Mouse (Mus musculus) kidney, embryonic 16.5 days (tissue): ENCODE data around the gene Arl8b. TPM values are rescaled to one million over a fixed set of nuclear protein-coding genes. Genes with fewer than 3 reads are reported as not detected.
A peak's percentile ranks its signal among the peaks of the same experiment; 100 is the strongest.

ENCODE experiments used
- ATAC-seq: fragments of 200-750 bp; cut with Nextera tagmentation; 2 replicates; pipeline ENCODE4 v1.8.0; 2017; ENCODE audit warnings: moderate TSS enrichment; ENCODE audit not compliant: low FRiP score, low TSS enrichment
- H3K27ac ChIP-seq: fragments of 300-500 bp; sonication (generic); 2 replicates; pipeline ENCODE4 v1.5.1; 2014; ENCODE audit warnings: low read length
- H3K27me3 ChIP-seq: fragments of 300-500 bp; sonication (generic); 2 replicates; pipeline ENCODE4 v1.6.1; 2014; ENCODE audit warnings: low read length, control low read depth, mixed read lengths; ENCODE audit not compliant: insufficient read depth
- H3K36me3 ChIP-seq: fragments of 300-500 bp; sonication (generic); 2 replicates; pipeline ENCODE4 v1.6.1; 2014; ENCODE audit warnings: low read length, control low read depth, mixed read lengths; ENCODE audit not compliant: insufficient read depth
- H3K4me1 ChIP-seq: fragments of 300-500 bp; sonication (generic); 2 replicates; pipeline ENCODE4 v1.6.1; 2014; ENCODE audit warnings: low read length, control low read depth, mixed read lengths; ENCODE audit not compliant: insufficient read depth
- H3K4me2 ChIP-seq: fragments of 300-500 bp; sonication (generic); replicated peaks from 2 replicates; pipeline ENCODE4 v1.6.1; 2014; ENCODE audit warnings: low read depth, low read length
- H3K4me3 ChIP-seq: fragments of 300-500 bp; sonication (generic); 2 replicates; pipeline ENCODE4 v1.5.1; 2014; ENCODE audit warnings: mild to moderate bottlenecking, low read length
- H3K9ac ChIP-seq: fragments of 300-500 bp; sonication (generic); replicated peaks from 2 replicates; pipeline ENCODE4 v1.6.1; 2014; ENCODE audit warnings: low read length
- H3K9me3 ChIP-seq: fragments of 300-500 bp; sonication (generic); 2 replicates; pipeline ENCODE4 v1.6.1; 2016; ENCODE audit warnings: low read length, control low read depth
- WGBS: fragments of 180-500 bp; shearing (Covaris S2); extraction: QIAGEN DNeasy Blood & Tissue Kit; methylation state at CpG from one replicate; pipeline ENCODE4 v1.1.7; 2014; 5-methylcytosine and 5-hydroxymethylcytosine counted together
- polyA plus RNA-seq: library from polyadenylated mRNA; unstranded; fragments of >200 nt; fragmentation: Nextera tagmentation; extraction: Ambion mirVana; gene quantifications from 2 replicates; pipeline ENCODE4 v1.2.1, GENCODE M21; 2015

Gene Arl8b
- polyA plus RNA-seq, 1 experiment from 2014 or later, result 79.1 TPM

DNA sequence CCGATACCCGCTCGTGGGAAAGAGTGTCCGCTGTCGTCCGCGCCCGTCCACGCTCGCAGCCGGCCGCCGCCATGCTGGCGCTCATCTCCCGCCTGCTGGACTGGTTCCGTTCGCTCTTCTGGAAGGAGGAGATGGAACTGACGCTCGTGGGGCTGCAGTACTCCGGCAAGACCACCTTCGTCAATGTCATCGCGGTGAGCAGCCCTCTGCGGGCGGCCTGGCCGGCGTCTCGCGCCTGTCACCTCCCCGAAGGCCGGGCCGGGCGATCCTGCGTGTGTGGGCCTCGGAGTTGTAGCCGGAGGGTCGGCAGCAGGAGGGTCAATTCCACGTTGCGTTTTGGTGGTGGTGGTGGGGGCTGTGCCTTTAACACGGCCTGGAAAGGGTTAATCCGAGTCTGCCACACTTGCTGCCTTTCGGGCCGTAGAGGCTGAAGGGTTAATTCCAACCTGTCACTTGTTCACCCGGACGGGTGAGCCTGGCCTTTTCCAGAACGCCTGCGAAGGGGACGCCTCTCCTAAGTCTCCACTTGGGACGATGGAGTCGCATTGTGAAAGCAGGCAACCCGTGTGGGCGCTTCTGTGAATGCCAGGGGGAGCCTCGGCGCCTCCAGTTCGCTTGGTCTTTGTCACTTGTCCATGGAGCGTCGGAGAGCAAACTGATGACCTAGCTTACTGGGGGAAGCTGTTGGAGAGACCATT is 434 bp downstream of the Arl8b start:
- Histone ChIP-seq H3K4me2 (peak overlapping the region; percentile 94), H3K27ac (peak overlapping the region; percentile 76), H3K4me3 (peak overlapping the region; percentile 98), H3K27me3 (no peaks in the 10 kb centered on the region), H3K36me3 (no peaks in the 10 kb centered on the region), H3K9me3 (no peaks in the 10 kb centered on the region), H3K4me1 (peaks cover 17% of the 10 kb centered on the region), H3K9ac (peak overlapping the region; percentile 95)
- WGBS, result under 1% methylated on average over 57 of the region's 57 CpGs
- peak; percentile 64 for ATAC-seq

DNA sequence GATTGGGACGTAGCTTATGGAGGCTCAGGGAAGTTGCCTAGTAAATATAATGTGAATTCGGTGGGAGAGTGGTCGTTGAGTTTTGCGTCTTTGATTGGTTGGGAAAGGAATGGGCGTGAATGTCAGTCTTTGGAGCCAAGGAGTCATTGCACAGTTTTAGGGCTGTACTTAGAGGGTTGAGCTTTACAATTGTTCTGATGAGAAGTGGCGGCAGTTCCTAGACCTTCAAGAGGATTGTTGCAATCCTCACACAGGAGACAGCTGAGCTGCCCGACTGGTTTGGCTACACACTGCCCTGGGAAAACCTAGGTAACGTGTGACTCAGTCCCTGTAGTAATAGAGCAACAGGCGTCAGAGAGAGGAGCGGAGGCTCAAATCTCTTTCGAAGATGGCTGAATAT is 1.2 kb downstream of the Arl8b start:
- Histone ChIP-seq H3K9ac (peak overlapping the region; percentile 95), H3K27me3 (no peaks in the 10 kb centered on the region), H3K4me2 (peak overlapping the region; percentile 94), H3K36me3 (no peaks in the 10 kb centered on the region), H3K9me3 (no peaks in the 10 kb centered on the region), H3K27ac (peak overlapping the region; percentile 76; the same call in 1 of the 2 replicates), H3K4me3 (peak overlapping the region; percentile 98), H3K4me1 (peaks cover 17% of the 10 kb centered on the region)
- ATAC-seq, result no peak
- 16% methylated on average over 11 of the region's 11 CpGs for WGBS

DNA sequence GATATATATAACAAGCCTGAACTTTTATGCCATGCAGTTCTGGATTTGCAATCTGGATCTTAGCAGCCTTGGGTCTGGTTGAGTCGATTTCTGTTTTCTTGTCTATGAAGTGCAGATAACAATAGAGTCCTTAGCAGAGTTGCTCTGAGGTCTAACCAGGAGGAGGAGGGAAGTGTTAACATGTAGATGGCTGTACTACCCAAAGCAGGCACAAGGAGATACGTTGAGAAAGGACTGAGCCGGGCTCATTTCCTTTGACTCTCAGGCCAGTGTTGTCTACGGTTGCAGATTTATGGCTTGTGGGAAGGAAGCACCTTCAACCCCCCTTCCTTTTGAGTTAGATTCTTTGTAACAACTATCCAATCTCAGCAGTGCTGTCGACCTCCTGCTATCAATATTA is 1.9 kb downstream of the Arl8b start:
- peak; percentile 49 for ATAC-seq
- 16% methylated on average over 5 of the region's 5 CpGs for WGBS
- no peaks in the 10 kb centered on the region for H3K27me3 ChIP-seq
- no peak overlapping the region for H3K27ac ChIP-seq
- peaks cover 17% of the 10 kb centered on the region for H3K4me1 ChIP-seq
- H3K4me2 ChIP-seq, result peak overlapping the region; percentile 94
- no peaks in the 10 kb centered on the region for H3K36me3 ChIP-seq
- peak overlapping the region; percentile 95 for H3K9ac ChIP-seq
- peak overlapping the region; percentile 98 for H3K4me3 ChIP-seq
- no peaks in the 10 kb centered on the region for H3K9me3 ChIP-seq

DNA sequence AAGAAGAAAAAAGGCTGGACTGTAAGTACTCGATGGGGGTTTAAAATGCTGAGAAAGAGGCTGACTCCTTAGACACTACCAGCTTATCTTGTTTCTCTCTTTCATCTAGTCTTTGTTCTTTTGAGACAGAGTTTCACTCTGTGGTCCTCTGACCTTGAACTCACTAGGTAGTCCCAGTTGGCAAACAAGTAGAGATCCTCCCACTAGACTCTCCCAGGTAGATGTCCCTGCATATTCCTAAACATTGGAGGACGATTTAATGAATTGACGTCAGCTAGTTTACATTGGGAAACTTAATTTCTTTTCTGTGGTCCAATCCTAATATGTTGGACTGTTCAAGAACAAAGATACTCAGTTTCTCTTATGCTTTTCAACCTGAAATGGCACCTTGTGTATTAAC is 2.7 kb downstream of the Arl8b start:
- no peak for ATAC-seq
- Histone ChIP-seq H3K27me3 (no peaks in the 10 kb centered on the region), H3K9me3 (no peaks in the 10 kb centered on the region), H3K4me1 (peaks cover 17% of the 10 kb centered on the region), H3K9ac (no peak overlapping the region), H3K4me3 (no peak overlapping the region), H3K36me3 (no peaks in the 10 kb centered on the region), H3K4me2 (no peak overlapping the region), H3K27ac (no peak overlapping the region)
- WGBS, result 68% methylated on average over 3 of the region's 3 CpGs

DNA sequence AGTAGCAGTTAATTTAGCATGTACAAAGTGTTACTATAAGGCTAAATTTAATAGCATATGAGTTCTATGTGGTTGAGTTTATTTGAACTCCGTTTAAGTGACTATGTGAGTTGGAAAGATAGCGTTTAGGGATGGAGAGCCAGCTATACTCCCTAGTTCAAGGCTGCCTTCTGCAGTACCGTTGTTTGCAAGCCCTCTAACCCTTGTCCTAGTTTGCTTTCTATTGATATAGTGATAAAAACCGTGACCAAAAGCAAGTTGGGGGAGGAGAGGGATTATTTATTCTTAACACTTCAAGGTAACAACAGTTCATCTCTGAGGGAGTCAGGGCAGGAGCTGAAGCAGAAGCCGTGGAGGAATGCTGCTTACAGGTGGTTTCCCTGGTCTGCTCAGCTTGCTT is 8.6 kb downstream of the Arl8b start:
- no peak for ATAC-seq
- Histone ChIP-seq H3K27ac (no peak overlapping the region), H3K9me3 (no peaks in the 10 kb centered on the region), H3K27me3 (no peaks in the 10 kb centered on the region), H3K36me3 (no peaks in the 10 kb centered on the region), H3K4me2 (no peak overlapping the region), H3K4me1 (no peaks in the 10 kb centered on the region), H3K9ac (no peak overlapping the region), H3K4me3 (no peak overlapping the region)
- 50% methylated on average over 5 of the region's 5 CpGs for WGBS

DNA sequence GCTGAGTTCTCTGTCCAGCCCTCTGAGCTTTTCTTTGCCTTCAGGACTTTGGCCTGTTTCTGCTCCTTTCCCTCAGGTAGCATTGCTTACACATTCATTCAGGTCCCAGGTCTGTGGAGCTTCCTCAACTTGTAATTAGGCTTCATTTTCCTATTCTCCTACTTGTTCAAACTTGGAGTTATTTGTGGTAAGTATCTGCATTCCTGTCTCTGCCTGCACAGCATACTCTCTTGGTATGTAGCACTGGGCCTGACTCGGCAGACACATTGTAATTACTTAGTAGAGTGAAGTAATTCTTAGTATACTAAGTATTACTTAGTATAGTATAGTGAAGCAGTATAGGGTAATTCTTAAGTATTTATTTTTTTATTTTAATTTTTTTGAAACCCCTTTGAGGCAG is 13.0 kb downstream of the Arl8b start:
- Histone ChIP-seq H3K9ac (no peak overlapping the region), H3K4me3 (no peak overlapping the region), H3K9me3 (no peaks in the 10 kb centered on the region), H3K27me3 (no peaks in the 10 kb centered on the region), H3K27ac (no peak overlapping the region), H3K4me1 (no peaks in the 10 kb centered on the region), H3K36me3 (no peaks in the 10 kb centered on the region), H3K4me2 (no peak overlapping the region)
- WGBS, result 63% methylated on average over 1 of the region's 1 CpGs
- ATAC-seq, result no peak

DNA sequence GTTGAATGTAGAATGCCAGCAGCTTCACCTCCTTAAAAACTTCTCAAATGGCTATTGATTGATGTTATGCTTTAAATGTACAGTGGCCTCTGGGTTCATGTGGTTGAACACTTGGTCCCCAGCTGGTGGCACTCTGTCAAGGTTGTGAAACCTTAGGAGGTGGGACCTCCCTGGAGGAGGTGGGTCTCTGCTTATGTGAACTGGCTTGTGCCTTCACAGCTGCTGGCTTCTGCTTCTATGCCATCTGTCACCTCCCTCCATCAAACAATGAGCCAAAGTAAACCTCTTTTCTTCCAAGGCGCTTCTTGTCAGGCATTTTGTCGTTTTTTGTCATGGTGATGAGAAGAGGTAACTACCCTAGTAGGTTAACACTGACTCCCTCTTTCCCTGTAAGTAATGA is 13.8 kb downstream of the Arl8b start:
- no peaks in the 10 kb centered on the region for H3K9me3 ChIP-seq
- WGBS, result 26% methylated on average over 2 of the region's 2 CpGs
- H3K9ac ChIP-seq, result no peak overlapping the region
- peak; percentile 86 for ATAC-seq
- no peaks in the 10 kb centered on the region for H3K36me3 ChIP-seq
- no peak overlapping the region for H3K27ac ChIP-seq
- no peaks in the 10 kb centered on the region for H3K4me1 ChIP-seq
- H3K4me3 ChIP-seq, result no peak overlapping the region
- H3K4me2 ChIP-seq, result no peak overlapping the region
- H3K27me3 ChIP-seq, result no peaks in the 10 kb centered on the region

DNA sequence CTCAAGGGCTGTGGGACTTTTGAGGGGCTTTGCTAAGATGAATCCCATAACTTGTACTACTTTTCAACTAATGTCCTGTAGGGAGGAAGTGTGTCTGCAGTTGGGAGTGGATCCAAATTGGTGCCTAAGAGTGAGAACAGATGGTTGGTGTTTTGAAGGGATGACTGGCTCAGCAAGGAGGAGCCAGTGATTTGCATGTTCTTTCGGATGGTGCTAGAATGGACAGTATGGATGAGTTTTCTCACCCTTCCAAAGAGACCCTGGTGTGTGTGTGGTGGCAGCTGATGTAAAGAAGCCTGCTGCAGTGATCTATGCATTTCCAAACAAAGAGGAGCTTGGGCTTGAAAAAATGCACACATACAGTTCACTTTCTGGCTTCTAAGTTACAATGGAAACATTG is 22.3 kb downstream of the Arl8b start:
- peak; percentile 77 for ATAC-seq

DNA sequence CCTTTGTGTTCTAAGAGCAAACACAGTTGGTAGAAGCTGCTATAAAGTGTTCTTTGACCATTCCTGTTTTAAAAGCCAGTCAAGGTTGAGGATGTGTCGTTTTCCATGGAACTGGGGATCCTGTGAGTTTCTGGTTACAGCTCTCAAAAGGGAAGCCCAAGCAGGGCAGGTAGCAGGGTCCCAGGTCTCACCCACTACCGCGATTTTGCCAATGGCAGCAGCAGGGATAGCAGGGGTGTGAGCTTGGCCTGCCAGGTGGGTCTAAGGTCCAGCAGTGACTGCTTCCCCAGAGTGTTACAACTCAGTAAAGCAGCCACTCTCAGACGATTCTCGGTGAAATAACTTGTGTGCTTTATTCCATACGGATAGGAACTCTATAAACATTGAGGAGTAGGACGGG is 23.0 kb downstream of the Arl8b start:
- peaks cover 20% of the 10 kb centered on the region for H3K4me1 ChIP-seq
- H3K9me3 ChIP-seq, result no peaks in the 10 kb centered on the region
- H3K4me3 ChIP-seq, result no peak overlapping the region
- H3K27me3 ChIP-seq, result no peaks in the 10 kb centered on the region
- H3K4me2 ChIP-seq, result no peak overlapping the region
- no peak overlapping the region for H3K9ac ChIP-seq
- H3K27ac ChIP-seq, result peak overlapping the region; percentile 71; the same call in 1 of the 2 replicates
- peak; percentile 21; the same call in 1 of the 2 replicates for ATAC-seq
- H3K36me3 ChIP-seq, result no peaks in the 10 kb centered on the region
- WGBS, result 45% methylated on average over 7 of the region's 7 CpGs

More for the DNA sequence above, 22.3 kb downstream of the Arl8b start:
- Histone ChIP-seq H3K27ac (peak overlapping the region; percentile 48), H3K9ac (no peak overlapping the region), H3K4me2 (0 out of 2 replicates have a peak overlapping the region, but pooled peaks have one; percentile 8), H3K36me3 (no peaks in the 10 kb centered on the region), H3K4me1 (peaks cover 20% of the 10 kb centered on the region), H3K27me3 (no peaks in the 10 kb centered on the region), H3K9me3 (no peaks in the 10 kb centered on the region), H3K4me3 (no peak overlapping the region)
- WGBS, result 10% methylated on average over 1 of the region's 1 CpGs

DNA sequence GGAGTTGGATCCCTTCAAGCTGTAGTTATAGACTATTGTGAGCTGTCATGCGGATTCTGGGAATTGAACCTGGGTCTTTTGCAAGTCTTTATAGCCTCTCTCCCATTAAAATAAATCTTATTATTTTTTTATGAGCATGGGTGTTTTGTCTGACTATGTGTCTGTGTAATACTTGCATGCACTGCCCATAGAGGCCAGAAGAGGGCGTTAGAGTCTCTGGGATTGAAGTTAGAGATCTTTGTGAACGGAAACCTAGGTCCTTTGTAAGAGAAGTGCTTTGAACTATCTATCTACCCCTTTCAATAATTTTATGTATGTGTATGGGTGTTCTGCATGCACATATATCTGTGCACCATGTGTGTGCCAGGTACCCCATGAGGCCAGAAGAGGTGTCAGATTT is 24.5 kb downstream of the Arl8b start:
- Histone ChIP-seq H3K27me3 (no peaks in the 10 kb centered on the region), H3K4me3 (no peak overlapping the region), H3K9ac (no peak overlapping the region), H3K4me1 (peaks cover 23% of the 10 kb centered on the region), H3K27ac (no peak overlapping the region), H3K4me2 (no peak overlapping the region), H3K9me3 (no peaks in the 10 kb centered on the region), H3K36me3 (no peaks in the 10 kb centered on the region)
- WGBS, result 78% methylated on average over 3 of the region's 3 CpGs
- ATAC-seq, result no peak
